Mouse (Mus musculus) heart, adult 9 months (tissue): ENCODE results near the gene Ttn.

ENCODE experiments used
- DNase-seq, 2 experiments: peaks; one replicate each; pipeline ENCODE4 v3.0.0; 2022; ENCODE audit warnings: low spot score in 2 of 2

The Ttn gene

DNA sequence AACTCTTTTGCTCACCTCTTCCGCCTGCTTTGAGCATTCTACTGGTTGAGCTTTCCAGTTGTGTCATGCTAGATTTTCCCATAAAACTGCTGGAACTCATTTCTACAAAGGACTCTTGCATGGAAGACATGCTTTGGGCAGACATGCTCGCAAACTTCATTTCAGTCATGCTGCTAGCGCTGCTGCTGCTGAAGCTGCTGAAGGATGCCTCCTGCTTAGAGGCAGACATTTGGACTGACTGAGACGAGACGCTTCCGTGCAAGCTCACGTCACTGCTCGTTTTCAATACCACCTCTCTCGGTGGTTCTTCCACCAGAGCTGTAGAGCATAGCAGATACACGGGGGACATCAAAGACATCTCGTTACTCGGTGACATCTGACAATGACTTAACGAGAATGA, 276.7 kb downstream of the Ttn start:
- no peak for DNase-seq

DNA sequence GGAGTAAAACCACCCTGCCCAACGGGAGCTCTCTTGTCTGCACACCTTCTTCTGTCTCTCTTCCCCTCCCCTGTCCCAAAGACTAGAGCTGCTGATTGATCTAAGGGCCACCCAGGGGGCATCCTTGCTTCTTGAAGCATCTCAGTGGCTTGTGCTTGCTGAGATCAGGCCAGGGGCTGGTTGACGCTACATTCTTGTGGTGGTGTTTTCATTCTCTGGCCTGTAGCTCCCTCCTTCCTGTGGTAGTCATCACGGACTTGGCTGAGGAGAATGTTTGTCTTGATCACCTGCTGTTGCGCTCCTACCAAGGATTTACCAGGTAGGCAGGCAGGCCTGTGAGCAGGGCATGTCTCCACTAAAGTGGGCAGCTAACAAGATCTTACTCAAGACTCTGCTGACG, 279.6 kb downstream of the Ttn start:
- no peak for DNase-seq

DNA sequence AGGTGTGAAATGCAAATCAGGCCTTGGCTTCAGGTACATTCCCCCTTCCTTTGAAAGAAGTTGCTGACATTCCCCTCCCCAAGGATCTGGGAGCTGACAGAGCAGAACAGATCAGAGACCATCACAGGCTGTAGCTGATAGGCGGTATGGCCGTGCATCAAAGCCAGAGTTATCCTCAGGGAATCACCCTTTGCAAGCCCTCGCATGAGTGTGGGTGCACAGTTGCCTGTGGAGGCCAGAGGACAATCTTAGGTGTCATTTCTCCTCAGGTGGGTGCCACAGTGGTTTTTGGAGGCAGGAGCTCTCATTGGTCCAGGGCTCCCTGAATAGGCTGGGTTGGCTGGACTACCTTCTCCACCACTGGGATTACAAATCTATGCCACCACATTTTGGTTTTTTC, 280.2 kb downstream of the Ttn start:
- DNase-seq: no peak

DNA sequence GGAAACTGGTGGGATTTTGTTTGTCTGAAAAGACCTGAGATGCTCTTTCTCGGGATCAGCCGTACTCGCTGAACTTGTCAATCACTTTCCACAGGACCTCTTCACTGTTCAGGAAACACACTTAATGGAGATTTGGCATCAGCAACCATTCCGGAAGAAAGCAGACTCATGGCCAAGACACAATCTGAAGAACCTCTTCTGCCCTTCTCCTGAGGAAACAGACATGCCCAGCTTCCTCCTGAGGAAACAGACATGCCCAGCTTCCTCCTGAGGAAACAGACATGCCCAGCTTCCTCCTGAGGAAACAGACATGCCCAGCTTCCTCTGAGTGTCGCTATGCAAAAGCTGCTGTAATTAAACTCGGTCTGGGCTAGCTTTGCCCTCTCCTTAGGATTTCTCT, 287.1 kb downstream of the Ttn start:
- DNase-seq: peak in 1 of 2 experiments; percentile 46

DNA sequence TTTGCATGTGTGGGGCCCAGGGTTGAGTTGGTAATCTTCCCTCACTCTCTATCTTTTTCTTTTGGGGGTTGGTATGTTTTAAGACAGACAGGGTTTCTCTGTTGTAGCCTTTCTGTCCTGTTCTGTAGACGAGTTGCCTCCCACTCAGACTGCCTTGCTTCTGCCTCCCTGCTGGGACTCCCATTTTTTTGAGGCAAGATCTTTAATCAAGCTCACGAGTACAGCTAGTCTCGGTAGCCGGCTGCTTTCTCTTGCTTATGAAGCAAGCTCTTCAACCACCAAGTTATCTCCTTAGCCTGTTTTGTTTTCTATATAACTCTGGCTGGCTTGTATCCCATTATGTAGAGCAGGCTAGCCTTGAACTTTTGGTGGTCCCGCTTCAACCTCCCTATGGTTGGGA, 288.6 kb downstream of the Ttn start:
- no peak for DNase-seq

DNA sequence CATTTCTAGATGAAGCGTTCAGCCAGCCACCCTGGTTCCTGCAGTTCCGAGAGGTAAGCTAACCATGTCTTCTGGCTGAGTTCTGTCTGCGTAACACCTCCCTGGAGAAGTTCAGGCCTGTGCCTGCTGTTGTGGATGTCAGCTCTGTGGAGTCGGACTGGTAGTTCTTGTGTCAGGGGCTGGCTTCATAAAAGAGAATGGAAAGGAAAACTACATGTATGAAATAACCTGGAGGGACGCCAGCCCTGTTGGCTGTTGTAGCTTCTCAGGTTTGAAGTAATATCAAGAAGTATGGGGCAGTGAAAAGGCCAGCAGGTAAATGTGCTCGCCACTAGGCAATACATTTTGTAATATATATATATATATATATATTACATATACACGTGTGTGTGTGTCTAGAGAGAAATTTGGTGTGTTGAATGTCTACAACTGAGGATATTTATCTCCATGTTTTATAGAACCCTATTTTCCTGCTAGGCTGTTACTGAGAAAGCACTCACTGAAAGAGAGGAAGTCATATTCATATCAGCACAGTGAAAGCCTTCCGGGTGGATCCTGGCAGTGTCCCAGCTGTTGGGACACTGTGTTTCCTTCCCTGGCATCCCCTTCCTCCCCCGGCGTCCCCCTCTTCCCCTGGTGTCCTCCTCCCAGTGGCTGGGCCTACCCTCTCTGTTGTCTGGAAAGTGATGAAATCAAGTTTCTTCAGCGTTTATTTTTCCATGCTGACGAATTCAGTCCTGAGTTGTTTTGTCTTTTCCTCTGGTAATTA, 291.7 kb downstream of the Ttn start:
- DNase-seq: peak; percentile 71 to 81

DNA sequence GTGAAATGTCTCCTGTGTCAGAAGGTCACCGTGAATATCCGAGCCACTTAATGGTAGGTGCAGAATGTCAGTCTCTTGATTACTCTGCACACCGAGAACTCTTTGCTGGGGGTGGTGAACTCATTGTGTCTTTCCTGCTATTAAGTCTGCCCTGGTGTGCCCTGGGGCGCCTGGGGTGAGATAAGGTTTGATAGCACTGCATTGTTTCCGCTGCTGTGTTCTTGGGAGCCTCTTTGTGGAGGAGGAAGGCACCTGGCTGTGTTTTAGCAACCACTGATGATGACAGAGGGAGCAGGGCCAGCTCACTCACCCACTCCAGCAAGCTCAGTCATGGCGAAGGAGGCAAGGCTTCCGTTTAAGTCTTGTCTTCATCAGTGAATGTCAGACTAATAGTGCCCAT, 294.2 kb downstream of the Ttn start:
- no peak for DNase-seq

DNA sequence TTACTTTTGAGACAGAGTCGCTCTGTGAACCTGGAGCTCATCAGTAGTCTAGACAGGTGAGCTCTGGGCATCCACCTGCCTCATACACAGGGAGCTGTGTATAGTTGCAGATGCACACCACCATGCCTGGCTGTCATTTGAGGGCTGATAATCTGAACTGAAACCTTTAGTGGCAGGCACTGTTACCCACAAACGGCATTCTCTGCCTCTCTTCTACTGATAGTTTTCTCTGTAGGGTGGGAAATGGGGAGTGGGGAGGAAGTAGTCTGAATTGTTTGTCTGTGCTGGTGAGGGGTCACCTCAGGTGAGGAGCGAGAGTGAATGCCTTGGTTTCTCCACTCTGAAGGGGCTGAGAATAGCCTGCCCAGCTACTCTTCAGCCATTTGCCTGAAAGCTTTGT, 294.7 kb downstream of the Ttn start:
- no peak for DNase-seq

DNA sequence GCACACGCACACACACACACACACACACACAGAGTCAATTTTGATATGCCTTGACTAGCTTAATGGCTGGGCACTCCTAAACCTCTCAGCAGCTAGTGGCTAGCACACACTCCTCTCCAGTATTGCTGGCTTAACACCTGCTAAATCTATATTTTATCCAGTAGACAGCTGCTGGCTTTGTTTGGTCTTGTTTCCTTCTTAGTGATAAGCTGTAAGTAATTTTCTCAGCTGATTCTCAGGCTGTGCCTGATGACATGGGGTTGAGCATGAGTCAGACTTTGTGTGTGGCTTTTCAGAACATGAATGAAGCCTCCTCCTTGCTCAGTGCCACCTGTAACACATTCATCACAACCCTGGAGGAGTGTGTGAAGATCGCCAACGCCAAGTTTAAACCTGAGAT, 295.4 kb downstream of the Ttn start:
- DNase-seq: no peak

DNA sequence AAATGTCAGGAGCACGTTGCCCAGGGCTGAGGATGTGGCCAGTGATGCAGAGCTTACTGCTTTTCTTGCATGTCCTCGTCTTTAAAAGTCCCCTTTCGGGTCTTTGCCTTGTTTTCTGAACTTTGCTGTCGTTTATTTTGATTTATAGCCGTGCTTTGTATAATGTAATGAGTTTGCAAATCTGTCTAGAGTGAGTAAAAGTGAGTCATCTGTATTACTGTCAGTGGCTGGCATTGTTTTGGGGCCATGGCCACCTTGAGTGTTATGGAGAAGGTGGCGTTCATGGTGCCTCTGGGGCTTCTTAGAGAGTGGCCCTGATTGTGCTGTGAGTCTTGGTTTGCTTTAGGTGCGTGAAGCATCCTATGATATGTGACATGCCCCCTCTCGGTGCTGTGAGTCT, 300.0 kb downstream of the Ttn start:
- no peak for DNase-seq

DNA sequence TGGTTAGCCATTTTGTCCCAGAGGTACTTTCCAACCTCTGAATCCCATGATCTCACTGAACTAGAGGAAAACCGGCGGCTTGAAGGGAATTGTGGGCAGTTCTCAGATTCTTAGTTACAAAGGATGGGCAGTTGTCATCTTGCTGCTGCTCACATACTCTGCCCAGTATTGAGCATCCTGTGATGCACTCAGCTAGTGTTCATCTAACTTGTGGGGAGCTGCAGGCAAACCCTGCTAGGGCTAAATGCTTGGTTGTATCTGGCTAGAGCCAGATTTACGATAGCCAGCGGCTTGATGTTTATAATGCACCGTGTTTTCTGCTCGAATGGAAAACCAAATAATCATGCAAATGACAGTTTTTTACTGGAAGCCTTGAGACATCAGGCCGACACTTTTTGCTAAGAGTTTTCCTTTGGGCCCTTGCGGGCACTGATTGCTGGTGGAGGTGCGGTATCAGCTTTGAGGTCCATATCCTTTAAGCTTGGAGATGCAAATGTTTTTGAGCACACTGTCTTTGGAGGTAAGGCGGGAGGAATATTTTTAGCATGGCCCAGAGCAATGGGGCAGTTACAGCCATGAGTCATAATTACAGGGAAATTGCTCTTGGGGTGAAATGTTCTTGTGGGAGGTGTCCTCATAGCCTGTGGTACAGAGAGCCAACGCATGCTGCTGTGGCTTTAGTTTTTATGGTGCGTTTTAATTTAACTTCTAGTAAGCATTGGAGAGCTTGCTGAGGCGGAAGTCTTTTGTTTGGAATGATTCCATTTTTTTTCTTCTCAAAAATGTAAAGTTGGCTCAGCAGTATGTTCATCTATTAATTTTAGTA, 305.7 kb downstream of the Ttn start:
- no peak for DNase-seq

DNA sequence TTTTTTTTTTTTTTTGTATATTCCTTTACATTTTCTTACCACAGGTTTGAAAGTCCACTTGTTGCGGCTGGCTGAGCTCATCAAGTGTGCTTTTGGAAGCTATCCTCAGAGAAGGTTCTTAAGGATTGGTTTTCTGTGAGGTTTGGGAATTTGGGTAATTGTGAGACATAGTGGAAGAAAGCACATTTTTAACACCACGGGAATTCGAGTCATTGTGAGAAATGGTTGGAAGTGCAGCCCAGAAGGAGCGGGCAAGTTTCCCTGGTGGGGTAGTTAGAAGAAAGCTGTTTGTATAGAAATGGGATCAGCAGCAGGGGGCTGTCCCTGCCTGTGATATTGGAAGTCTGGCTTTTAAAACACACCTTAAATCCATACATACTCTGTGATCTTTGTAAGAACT, 306.4 kb downstream of the Ttn start:
- no peak for DNase-seq

DNA sequence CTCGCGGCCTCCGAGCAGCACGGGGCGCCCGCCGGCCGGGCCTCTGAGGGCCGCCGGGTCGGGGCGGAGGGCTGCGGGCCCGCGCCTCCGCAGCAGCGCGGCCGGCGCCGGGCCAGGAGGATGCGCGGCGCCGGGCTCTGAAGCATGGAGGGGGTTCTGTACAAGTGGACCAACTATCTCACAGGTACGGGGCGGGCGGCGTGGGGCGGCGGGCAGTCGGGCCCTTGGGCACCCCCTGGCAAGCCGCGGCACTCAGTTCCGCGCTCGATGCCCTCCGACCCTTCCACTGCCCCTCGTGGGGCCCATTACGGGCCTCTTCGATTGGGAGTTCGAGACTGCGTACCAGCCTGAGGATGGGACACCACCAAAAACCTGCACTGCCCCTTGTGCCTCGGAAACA, 306.9 kb downstream of the Ttn start:
- DNase-seq: no peak

DNA sequence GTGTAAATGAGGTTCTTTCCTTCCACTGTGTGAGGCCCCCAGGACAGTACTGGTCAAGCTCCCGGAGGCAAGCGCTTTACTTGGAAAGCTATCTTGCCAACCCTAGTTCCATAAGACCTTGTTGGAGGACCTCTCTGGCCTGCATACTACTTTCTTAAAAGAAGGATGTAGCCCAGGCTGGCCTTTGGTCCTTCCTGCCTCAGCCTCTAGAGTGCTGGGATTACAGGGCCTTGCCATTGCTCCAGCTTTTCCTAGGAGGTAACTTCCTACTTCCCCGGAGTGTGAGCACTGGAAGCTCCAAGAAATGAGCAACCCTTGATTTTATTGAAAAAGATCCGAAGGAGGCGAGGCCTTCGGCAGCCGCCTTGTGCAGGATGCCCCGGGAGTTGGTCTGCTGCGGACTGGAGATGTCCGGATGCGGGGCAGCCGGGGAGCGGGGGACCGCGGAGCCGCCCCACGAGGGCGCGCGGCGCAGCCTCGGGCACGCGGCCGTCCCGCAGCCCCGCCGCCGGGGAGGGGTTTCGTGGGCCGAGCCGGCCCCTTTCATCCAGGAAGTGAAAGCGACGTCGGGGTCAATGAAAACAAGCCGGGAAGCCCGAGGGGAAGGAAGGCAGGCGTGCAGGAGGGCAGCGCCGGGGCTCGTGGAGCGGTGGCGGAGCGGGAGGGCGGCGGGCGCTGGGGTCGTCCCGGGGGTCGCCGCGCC, 307.5 kb downstream of the Ttn start, which contains the start of gene Plekha3:
Plekha3 (plus strand) TSS at position 557 of the 703 bp plus-strand sequence.
- DNase-seq: peak; percentile 88 to 90

DNA sequence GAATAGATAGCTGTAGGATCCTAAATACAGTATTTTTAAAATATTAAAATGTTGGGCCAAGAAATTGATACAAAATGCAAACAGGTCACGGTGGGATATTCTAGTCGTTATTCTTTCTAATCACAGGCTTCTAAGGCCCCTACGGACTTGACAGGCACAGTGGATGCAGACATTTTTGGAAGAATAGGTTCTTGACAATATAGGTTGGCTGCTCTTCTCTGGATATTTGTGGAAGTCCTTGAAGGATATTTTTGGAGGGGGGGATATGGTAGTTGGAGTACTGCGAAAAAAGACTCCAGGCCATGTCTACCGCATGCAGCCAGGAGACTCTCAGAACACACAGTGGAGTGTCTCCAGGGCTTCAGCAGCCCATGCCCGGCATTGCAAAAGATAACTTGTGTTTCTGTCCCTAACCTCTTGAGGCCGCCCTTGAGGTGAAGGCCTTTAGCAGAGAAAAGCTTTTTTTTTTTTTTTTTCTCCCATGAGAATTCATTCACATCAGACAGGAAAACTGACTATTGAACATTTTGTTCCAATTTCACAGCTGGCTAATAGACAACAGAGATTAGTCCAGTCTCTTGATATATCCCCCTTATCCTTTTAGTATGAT, 308.8 kb downstream of the Ttn start:
- DNase-seq: peak; percentile 50 to 55

DNA sequence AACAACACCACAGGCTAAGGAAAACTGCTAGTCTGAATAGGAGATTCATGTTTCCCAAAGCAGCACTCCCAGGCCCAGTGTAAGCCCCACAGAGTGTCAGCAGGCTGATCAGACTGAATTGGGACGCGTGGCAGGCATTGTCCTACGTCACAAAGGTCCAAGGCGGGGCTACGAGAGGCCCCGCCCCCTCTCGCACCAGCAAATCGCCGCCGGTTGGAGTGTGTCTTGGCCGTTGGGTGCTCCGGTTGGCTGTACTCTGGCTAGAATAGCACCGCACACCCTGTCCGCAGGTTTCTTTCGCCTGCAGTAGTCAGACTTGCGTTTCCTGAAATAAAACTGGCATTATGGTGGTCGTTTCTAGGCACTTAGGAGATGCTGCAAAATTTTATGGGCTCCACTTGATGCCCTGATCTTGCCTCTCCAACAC, 309.4 kb downstream of the Ttn start, which contains the start of gene Fkbp7:
Fkbp7 (minus strand) TSS at position 151 of the 427 bp plus-strand sequence.
- peak; percentile 87 to 93 for DNase-seq

DNA sequence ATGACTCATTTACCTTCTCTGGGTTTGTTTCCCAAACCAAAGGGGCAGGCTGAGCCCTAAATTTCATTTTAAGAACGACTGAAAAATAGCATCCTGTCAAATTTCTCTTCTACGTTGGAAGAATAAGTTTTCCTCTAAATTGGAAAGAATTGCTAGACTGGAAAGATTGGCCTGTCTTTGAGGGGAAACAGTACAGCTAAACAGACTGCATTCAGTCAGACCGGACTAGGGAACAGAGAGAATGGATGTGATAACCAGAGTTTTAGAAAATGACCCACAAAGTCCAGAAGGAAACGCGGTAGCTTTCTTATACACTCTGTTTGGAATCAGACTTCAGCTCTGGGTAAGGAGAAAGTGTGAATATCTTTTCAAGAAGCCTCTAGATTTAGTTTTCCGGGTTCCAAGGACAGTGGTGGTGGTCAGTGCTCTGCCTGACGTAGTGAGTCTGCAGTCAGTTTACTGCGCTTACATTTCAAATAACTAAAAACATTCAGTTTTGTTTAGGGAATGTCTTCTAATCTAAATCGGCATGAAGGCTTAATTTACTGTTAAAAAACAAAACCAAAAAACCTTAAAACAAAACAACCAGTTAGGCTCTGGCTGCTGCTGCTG, 310.1 kb downstream of the Ttn start:
- DNase-seq: no peak

DNA sequence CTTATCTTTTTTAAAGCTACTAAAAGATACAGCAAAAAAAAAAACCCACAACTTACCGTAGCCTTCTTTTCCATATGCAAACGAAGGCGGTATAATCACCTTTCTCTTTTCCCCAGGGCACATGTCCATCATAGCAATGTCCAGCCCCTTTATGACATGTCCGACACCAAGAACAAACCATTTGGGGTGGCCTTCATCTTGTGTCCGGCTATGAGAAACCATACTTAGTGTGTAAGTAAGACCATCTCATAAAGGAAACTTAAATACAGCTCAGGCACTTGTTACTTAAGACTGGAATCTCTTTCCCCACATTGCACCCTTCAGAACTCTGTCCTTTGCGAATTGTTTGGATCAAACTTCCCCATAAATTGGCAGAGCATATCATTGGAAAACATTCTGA, 310.7 kb downstream of the Ttn start:
- no peak for DNase-seq

DNA sequence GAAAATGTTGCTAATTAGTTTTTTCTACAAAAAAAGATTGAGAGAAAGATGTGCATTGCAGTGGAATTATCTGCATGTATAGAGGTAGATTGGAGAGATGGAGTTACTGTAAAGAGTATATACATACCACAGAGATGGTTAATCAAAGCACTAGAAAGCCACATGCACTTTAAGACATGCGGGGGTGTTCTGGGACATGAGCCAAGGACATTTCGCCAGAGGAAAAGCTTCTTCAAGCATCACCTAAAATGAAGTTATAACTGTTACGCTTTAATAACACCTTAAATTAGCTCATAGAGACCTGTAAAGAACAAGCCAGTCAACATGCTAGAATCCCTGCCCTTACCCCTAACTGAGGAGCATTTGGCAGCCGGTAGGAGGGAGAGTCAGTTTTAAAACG, 315.1 kb downstream of the Ttn start:
- no peak for DNase-seq

DNA sequence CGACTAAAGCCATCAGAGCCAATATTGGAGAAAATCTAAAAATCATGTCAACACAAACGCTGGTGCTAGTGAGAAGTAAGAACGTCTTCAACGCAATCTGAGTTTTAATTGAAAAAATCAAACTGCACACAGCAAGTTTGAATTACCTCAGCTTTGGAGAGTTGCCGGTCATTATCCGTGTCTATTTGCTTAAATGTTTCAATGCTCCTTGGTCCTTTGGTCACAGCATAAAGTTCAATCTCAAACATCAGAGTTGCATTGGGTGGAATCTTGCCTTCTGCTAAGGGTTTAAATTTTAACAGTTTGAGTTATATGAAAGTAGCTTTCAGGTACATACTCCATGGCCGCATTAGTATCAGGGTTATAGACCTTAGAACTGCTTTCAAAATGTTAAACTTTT, 316.8 kb downstream of the Ttn start:
- no peak for DNase-seq

DNA sequence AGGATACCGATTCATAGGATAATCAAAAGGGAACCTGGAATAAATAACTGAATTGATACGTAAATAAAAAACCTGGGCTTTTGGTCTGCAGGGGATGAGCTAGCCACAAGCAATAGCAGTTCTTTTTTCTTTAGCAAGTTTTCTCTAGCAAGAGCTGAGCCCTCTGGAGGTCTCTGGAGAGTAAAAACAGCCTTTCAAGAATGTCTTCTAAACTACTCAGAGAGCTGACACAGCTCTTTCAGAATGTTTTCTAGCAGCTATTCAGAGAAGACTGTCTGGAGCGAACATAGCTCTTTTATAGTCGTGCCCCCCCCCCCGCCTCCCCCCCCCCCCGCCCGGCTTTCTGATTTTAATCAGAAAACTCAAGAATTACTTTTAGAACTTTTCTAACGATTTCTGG, 322.9 kb downstream of the Ttn start:
- DNase-seq: no peak

DNA sequence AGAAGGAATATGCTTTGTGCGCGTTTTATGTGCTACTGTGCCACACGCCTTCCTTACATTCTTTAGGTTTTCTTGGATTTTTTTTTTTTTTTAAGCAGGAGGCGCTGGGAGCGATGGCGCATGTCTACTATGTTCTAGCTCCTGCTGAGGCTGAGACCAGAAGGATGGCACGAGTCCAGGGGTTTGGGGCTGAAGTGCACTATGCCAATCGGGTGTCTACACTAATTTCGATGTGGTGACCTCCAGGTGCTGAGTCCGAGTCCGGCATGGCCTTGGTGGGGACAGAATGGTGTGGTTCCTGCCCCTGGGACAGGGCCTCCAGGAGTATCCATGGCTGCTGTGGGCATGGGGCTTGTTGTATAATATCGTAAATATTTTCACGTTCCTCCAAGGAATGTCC, 323.8 kb downstream of the Ttn start:
- no peak for DNase-seq
